Mouse (Mus musculus): ENCODE measurements around the gene Dlgap3. TPM values are rescaled to one million over a fixed set of nuclear protein-coding genes. Genes with fewer than 3 reads are reported as not detected.

Dlgap3 gene
- polyA plus RNA-seq, 1 experiment from 2014 or later: 0.63 TPM

GRCm38 (mm10) chr4:127224444-127225100 is 55.6 kb downstream of the Dlgap3 start:
- no peaks in the 10 kb centered on the region for H3K9me3 ChIP-seq
- H3K4me2 ChIP-seq: no peak overlapping the region
- peaks cover 73% of the 10 kb centered on the region for H3K27me3 ChIP-seq
- H3K9ac ChIP-seq: no peak overlapping the region
- H3K36me3 ChIP-seq: no peaks in the 10 kb centered on the region
- no peaks in the 10 kb centered on the region for H3K4me1 ChIP-seq
- WGBS: 13% methylated on average over 19 of the region's 19 CpGs
- no peak overlapping the region for H3K4me3 ChIP-seq
- H3K27ac ChIP-seq: no peak overlapping the region
- no peak for ATAC-seq (ENCODE audit: insufficient number of reproducible peaks, low FRiP score, low TSS enrichment, low read depth)

GRCm38 (mm10) chr4:127226067-127226466 is 57.1 kb downstream of the Dlgap3 start:
- no peak overlapping the region for H3K4me2 ChIP-seq
- no peak overlapping the region for H3K4me3 ChIP-seq
- no peak overlapping the region for H3K27ac ChIP-seq
- no peaks in the 10 kb centered on the region for H3K9me3 ChIP-seq
- H3K4me1 ChIP-seq: no peaks in the 10 kb centered on the region
- peaks cover 73% of the 10 kb centered on the region for H3K27me3 ChIP-seq
- H3K36me3 ChIP-seq: no peaks in the 10 kb centered on the region
- H3K9ac ChIP-seq: no peak overlapping the region
- 53% methylated on average over 4 of the region's 4 CpGs for WGBS
- ATAC-seq (ENCODE audit: insufficient number of reproducible peaks, low FRiP score, low TSS enrichment, low read depth): no peak

GRCm38 (mm10) chr4:127227051-127227673 is 58.2 kb downstream of the Dlgap3 start:
- Histone ChIP-seq H3K9ac (no peak overlapping the region), H3K4me1 (no peaks in the 10 kb centered on the region), H3K36me3 (no peaks in the 10 kb centered on the region), H3K27ac (no peak overlapping the region), H3K4me2 (no peak overlapping the region), H3K9me3 (no peaks in the 10 kb centered on the region), H3K27me3 (peaks cover 69% of the 10 kb centered on the region), H3K4me3 (no peak overlapping the region)
- 20% methylated on average over 17 of the region's 17 CpGs for WGBS
- no peak for ATAC-seq (ENCODE audit: insufficient number of reproducible peaks, low FRiP score, low TSS enrichment, low read depth)

- Histone ChIP-seq H3K27ac (no peak overlapping the region), H3K4me3 (no peak overlapping the region), H3K4me1 (peaks cover 9% of the 10 kb centered on the region), H3K36me3 (no peaks in the 10 kb centered on the region), H3K27me3 (peaks cover 42% of the 10 kb centered on the region), H3K4me2 (no peak overlapping the region), H3K9ac (no peak overlapping the region), H3K9me3 (no peaks in the 10 kb centered on the region)
- WGBS: 32% methylated on average over 6 of the region's 6 CpGs
- no peak for ATAC-seq (ENCODE audit: insufficient number of reproducible peaks, low FRiP score, low TSS enrichment, low read depth)
Measured at GRCm38 (mm10) chr4:127232028-127232427, 63.0 kb downstream of the Dlgap3 start.

GRCm38 (mm10) chr4:127232551-127232950 is 63.5 kb downstream of the Dlgap3 start:
- Histone ChIP-seq H3K9me3 (no peaks in the 10 kb centered on the region), H3K4me3 (no peak overlapping the region), H3K36me3 (no peaks in the 10 kb centered on the region), H3K27ac (no peak overlapping the region), H3K9ac (no peak overlapping the region), H3K27me3 (peaks cover 37% of the 10 kb centered on the region), H3K4me1 (peaks cover 9% of the 10 kb centered on the region), H3K4me2 (no peak overlapping the region)
- WGBS: 69% methylated on average over 5 of the region's 5 CpGs
- ATAC-seq (ENCODE audit: insufficient number of reproducible peaks, low FRiP score, low TSS enrichment, low read depth): no peak

GRCm38 (mm10) chr4:127233416-127234125 is 64.6 kb downstream of the Dlgap3 start:
- Histone ChIP-seq H3K27me3 (peaks cover 29% of the 10 kb centered on the region), H3K9ac (no peak overlapping the region), H3K27ac (no peak overlapping the region), H3K4me3 (no peak overlapping the region), H3K36me3 (no peaks in the 10 kb centered on the region), H3K4me2 (no peak overlapping the region), H3K4me1 (peaks cover 9% of the 10 kb centered on the region), H3K9me3 (no peaks in the 10 kb centered on the region)
- 85% methylated on average over 40 of the region's 40 CpGs for WGBS
- no peak for ATAC-seq (ENCODE audit: insufficient number of reproducible peaks, low FRiP score, low TSS enrichment, low read depth)

- Histone ChIP-seq H3K4me1 (peaks cover 9% of the 10 kb centered on the region), H3K9me3 (no peaks in the 10 kb centered on the region), H3K27me3 (peaks cover 22% of the 10 kb centered on the region), H3K36me3 (no peaks in the 10 kb centered on the region), H3K4me3 (peak overlapping the region; percentile 56), H3K4me2 (peak overlapping the region; percentile 99), H3K27ac (no peak overlapping the region), H3K9ac (peak overlapping the region; percentile 48)
- peak; percentile 68; the same call in 1 of the 2 replicates for ATAC-seq (ENCODE audit: insufficient number of reproducible peaks, low FRiP score, low TSS enrichment, low read depth)
- WGBS: under 1% methylated on average over 65 of the region's 67 CpGs
Measured at GRCm38 (mm10) chr4:127235742-127236487, 66.9 kb downstream of the Dlgap3 start.

GRCm38 (mm10) chr4:127236631-127237030 is 67.6 kb downstream of the Dlgap3 start:
- peaks cover 9% of the 10 kb centered on the region for H3K4me1 ChIP-seq
- WGBS: 2% methylated on average over 14 of the region's 14 CpGs
- H3K36me3 ChIP-seq: no peaks in the 10 kb centered on the region
- H3K9me3 ChIP-seq: no peaks in the 10 kb centered on the region
- no peak for ATAC-seq (ENCODE audit: insufficient number of reproducible peaks, low FRiP score, low TSS enrichment, low read depth)
- H3K27ac ChIP-seq: no peak overlapping the region
- peak overlapping the region; percentile 56 for H3K4me3 ChIP-seq
- H3K27me3 ChIP-seq: peaks cover 22% of the 10 kb centered on the region
- H3K4me2 ChIP-seq: peak overlapping the region; percentile 99
- H3K9ac ChIP-seq: peak overlapping the region; percentile 48

GRCm38 (mm10) chr4:127237271-127237670 is 68.3 kb downstream of the Dlgap3 start:
- ATAC-seq (ENCODE audit: insufficient number of reproducible peaks, low FRiP score, low TSS enrichment, low read depth): no peak
- Histone ChIP-seq H3K27me3 (peaks cover 22% of the 10 kb centered on the region), H3K27ac (no peak overlapping the region), H3K9me3 (no peaks in the 10 kb centered on the region), H3K4me3 (no peak overlapping the region), H3K36me3 (no peaks in the 10 kb centered on the region), H3K4me1 (peaks cover 9% of the 10 kb centered on the region), H3K4me2 (no peak overlapping the region), H3K9ac (no peak overlapping the region)
- 57% methylated on average over 10 of the region's 10 CpGs for WGBS

GRCm38 (mm10) chr4:127242696-127243095 is 73.7 kb downstream of the Dlgap3 start:
- 55% methylated on average over 6 of the region's 6 CpGs for WGBS
- no peaks in the 10 kb centered on the region for H3K27me3 ChIP-seq
- H3K9ac ChIP-seq: no peak overlapping the region
- no peaks in the 10 kb centered on the region for H3K9me3 ChIP-seq
- H3K4me2 ChIP-seq: no peak overlapping the region
- H3K36me3 ChIP-seq: peaks cover 12% of the 10 kb centered on the region
- H3K4me1 ChIP-seq: peaks cover 11% of the 10 kb centered on the region; the same call in 1 of the 2 replicates
- no peak for ATAC-seq (ENCODE audit: insufficient number of reproducible peaks, low FRiP score, low TSS enrichment, low read depth)
- H3K4me3 ChIP-seq: no peak overlapping the region
- H3K27ac ChIP-seq: no peak overlapping the region

GRCm38 (mm10) chr4:127243552-127243951 is 74.5 kb downstream of the Dlgap3 start, which contains the start of gene Smim12:
Smim12 (plus strand) TSS chr4:127243784.
- peak within 1 kb of the TSS; percentile 96 for H3K9ac ChIP-seq
- WGBS: under 1% methylated on average over 29 of the region's 29 CpGs
- H3K9me3 ChIP-seq: no peaks in the 10 kb centered on the region
- H3K27ac ChIP-seq: peak within 1 kb of the TSS; percentile 1; the same call in 1 of the 2 replicates
- peak within 1 kb of the TSS; percentile 83 for H3K4me2 ChIP-seq
- H3K4me3 ChIP-seq: peak within 1 kb of the TSS; percentile 89
- ATAC-seq (ENCODE audit: insufficient number of reproducible peaks, low FRiP score, low TSS enrichment, low read depth): peak; percentile 85
- peaks cover 19% of the 10 kb centered on the region for H3K36me3 ChIP-seq
- peaks cover 11% of the 10 kb centered on the region; the same call in 1 of the 2 replicates for H3K4me1 ChIP-seq
- no peaks in the 10 kb centered on the region for H3K27me3 ChIP-seq
